10 mouse cellular contexts compared by ENCODE assay signal in genomic region chr4:124035657-124036061, GRCm38 (mm10).
DNase-seq lines count a peak whose midpoint lies in the region; ATAC-seq and TF ChIP-seq lines count a peak whose summit lies in the region.
"Had no signal": no experiment of that assay in that cellular context is flagged by ENCODE, and none has a peak within 500 bp of the region (broad histone marks: within the 10 kb centered on the region; RNA-seq: fewer than 3 reads in every experiment).

No protein-coding gene starts in this region.

- peaks cover 67% of the 10 kb centered on the region for H3K4me1 ChIP-seq in forebrain, embryonic 10.5 days
- H3K4me1 ChIP-seq in hindbrain, postnatal 0 days (ENCODE audit: insufficient read depth, low read length): no peaks in the 10 kb centered on the region

- no peak overlapping the region; the same call in 1 of the 2 replicates for H3K9ac ChIP-seq in hindbrain, postnatal 0 days (replicated peaks; ENCODE audit: low read length)

- no peaks in the 10 kb centered on the region for H3K9me3 ChIP-seq in forebrain, embryonic 10.5 days
- no peaks in the 10 kb centered on the region for H3K9me3 ChIP-seq in hindbrain, postnatal 0 days (ENCODE audit: low read length)
- H3K9me3 ChIP-seq: G1E; limb, embryonic 10.5 days had no signal

- no peaks in the 10 kb centered on the region for H3K36me3 ChIP-seq in forebrain, embryonic 10.5 days (replicated peaks)
- no peaks in the 10 kb centered on the region for H3K36me3 ChIP-seq in hindbrain, postnatal 0 days (ENCODE audit: insufficient read depth, low read length)
- H3K36me3 ChIP-seq: G1E; limb, embryonic 10.5 days had no signal

- TF ChIP-seq CTCF in hindbrain, postnatal 0 days (IDR thresholded peaks at IDR 0.05; ENCODE audit: low read depth): no peak

- WGBS in forebrain, embryonic 10.5 days: 4% methylated on average over 10 of the region's 10 CpGs
- 7% methylated on average over 10 of the region's 10 CpGs for WGBS in hindbrain, postnatal 0 days

- peaks cover 38% of the 10 kb centered on the region for H3K27me3 ChIP-seq in forebrain, embryonic 10.5 days (ENCODE audit: poor library complexity, severe bottlenecking)
- no peaks in the 10 kb centered on the region for H3K27me3 ChIP-seq in hindbrain, postnatal 0 days (ENCODE audit: insufficient read depth, low read length)

- peak; percentile 52 for ATAC-seq in hindbrain, postnatal 0 days
- ATAC-seq in monocyte, adult 5-6 weeks (replicated peaks; ENCODE audit: insufficient number of reproducible peaks, low FRiP score, low TSS enrichment, poor library complexity, severe bottlenecking): no peak

- peak overlapping the region; percentile 28 for H3K4me2 ChIP-seq in hindbrain, postnatal 0 days (ENCODE audit: low read depth, low read length)

- DNase-seq in retina, embryonic 14.5 days (ENCODE audit: low spot score): peak; percentile 27
- no peak for DNase-seq in retina, postnatal 1 day
- DNase-seq in forebrain, embryonic 10.5 days (ENCODE audit: extremely low spot score, low spot score): no peak
- peak; percentile 74 for DNase-seq in hindbrain, postnatal 0 days (ENCODE audit: low spot score)
- DNase-seq in yolk sac, embryonic 10.5 days (ENCODE audit: low spot score): no peak
- DNase-seq in left cerebral cortex, adult 18-20 months (ENCODE audit: low spot score in 2 of 2): no peak
- DNase-seq: cerebellum, postnatal 36 days had no signal

- peak overlapping the region; percentile 87 for H3K27ac ChIP-seq in forebrain, embryonic 10.5 days
- H3K27ac ChIP-seq in hindbrain, postnatal 0 days: peak overlapping the region; percentile 74
- H3K27ac ChIP-seq: limb, embryonic 10.5 days had no signal

- peak overlapping the region; percentile 36 for H3K4me3 ChIP-seq in forebrain, embryonic 10.5 days
- H3K4me3 ChIP-seq in hindbrain, postnatal 0 days (ENCODE audit: low read length): no peak overlapping the region
- H3K4me3 ChIP-seq: limb, embryonic 10.5 days had no signal

Comparison
In these comparisons a context has a peak if more than half of its experiments do, and no peak if none do; other contexts are left out.
1. DNase-seq: peak in retina, embryonic 14.5 days (single experiment) and hindbrain, postnatal 0 days (single experiment); none in retina, postnatal 1 day (single experiment), forebrain, embryonic 10.5 days (single experiment), yolk sac, embryonic 10.5 days (single experiment) and left cerebral cortex, adult 18-20 months (0 of 2).